Mouse (Mus musculus) left cerebral cortex, adult 2 months (tissue): ENCODE data around the gene Mfge8. TPM values are rescaled to one million over a fixed set of nuclear protein-coding genes. Genes with fewer than 3 reads are reported as not detected.

ENCODE experiments used
- DNase-seq, 2 experiments: peaks; one replicate each; pipeline ENCODE4 v3.0.0; 2021 to 2022; ENCODE audit warnings: low spot score in 2 of 2, mixed read lengths in 1 of 2; ENCODE audit errors: extremely low spot score in 1 of 2
- H3K27ac ChIP-seq: fragments of 200-600 bp; 2 replicates; pipeline ENCODE4 v1.8.1; 2022
- H3K4me3 ChIP-seq: fragments of 200-600 bp; 2 replicates; pipeline ENCODE4 v1.8.1; 2022
- CTCF ChIP-seq: fragments of 200-600 bp; IDR thresholded peaks from 2 replicates; pipeline ENCODE4 v1.8.1; 2022; ENCODE audit warnings: antibody characterized with exemption, mild to moderate bottlenecking, moderate library complexity
- intact Hi-C: fragments of 180-260 bp; cut with DNase I; formaldehyde crosslinking; loops from one replicate; pipeline ENCODE4 v1.15.1; 2025
- total RNA-seq, 2 experiments: library from RNA; stranded (reverse); gene quantifications; 2 replicates each; pipeline ENCODE4 v1.2.3; 2021

Mfge8 gene
- total RNA-seq, 2 experiments from 2014 or later = 190 to 199 TPM

- intact Hi-C loops = no loop called here
- TF ChIP-seq CTCF = no peak
- no peak for DNase-seq
- H3K4me3 ChIP-seq = no peak overlapping the region
- H3K27ac ChIP-seq = no peak overlapping the region
Observed at GRCm38 (mm10) chr7:79159406-79159805, 10.5 kb upstream of the Mfge8 start.

- no peak for DNase-seq
- H3K27ac ChIP-seq = no peak overlapping the region
- TF ChIP-seq CTCF = no peak
- intact Hi-C loops = loop anchor here (2.0 kb wide), 1 partner anchor 45 kb away; no protein-coding TSS in a partner anchor
- peak overlapping the region; percentile 44; the same call in 1 of the 2 replicates for H3K4me3 ChIP-seq
Observed at GRCm38 (mm10) chr7:79149522-79149921, 662 bp upstream of the Mfge8 start.

GRCm38 (mm10) chr7:79147931-79148653 lies 768 bp downstream of the Mfge8 start:
- H3K4me3 ChIP-seq = peak overlapping the region; percentile 44
- H3K27ac ChIP-seq = peak overlapping the region; percentile 70; the same call in 1 of the 2 replicates
- no peak for DNase-seq
- no peak for TF ChIP-seq CTCF
- intact Hi-C loops = loop anchor here (2.0 kb wide), 1 partner anchor 47 kb away; no protein-coding TSS in a partner anchor

- Histone ChIP-seq H3K27ac (no peak overlapping the region), H3K4me3 (peak overlapping the region; percentile 11; the same call in 1 of the 2 replicates)
- intact Hi-C loops = no loop called here
- DNase-seq = no peak
- TF ChIP-seq CTCF = no peak
Observed at GRCm38 (mm10) chr7:79147011-79147837, 1.6 kb downstream of the Mfge8 start.

GRCm38 (mm10) chr7:79140897-79141296 lies 8.0 kb downstream of the Mfge8 start:
- H3K27ac ChIP-seq = no peak overlapping the region
- H3K4me3 ChIP-seq = no peak overlapping the region
- peak; percentile 99 for TF ChIP-seq CTCF
- DNase-seq = peak; percentile 74 to 83
- intact Hi-C loops = loop anchor here (1.0 to 5.0 kb wide), 2 partner anchors 87 to 211 kb away; no protein-coding TSS in a partner anchor

GRCm38 (mm10) chr7:79139891-79140591 lies 8.8 kb downstream of the Mfge8 start:
- intact Hi-C loops = loop anchor here (5.0 kb wide), 1 partner anchor 212 kb away; no protein-coding TSS in a partner anchor

GRCm38 (mm10) chr7:79139328-79139824 lies 9.5 kb downstream of the Mfge8 start:
- no peak overlapping the region for H3K4me3 ChIP-seq
- no peak for DNase-seq
- no peak for TF ChIP-seq CTCF
- intact Hi-C loops = no loop called here
- no peak overlapping the region for H3K27ac ChIP-seq

More at GRCm38 (mm10) chr7:79139891-79140591, 8.8 kb downstream of the Mfge8 start:
- no peak for TF ChIP-seq CTCF
- DNase-seq = no peak
- Histone ChIP-seq H3K4me3 (no peak overlapping the region), H3K27ac (no peak overlapping the region)

GRCm38 (mm10) chr7:79133391-79133790 lies 15.5 kb downstream of the Mfge8 start:
- intact Hi-C loops = no loop called here

GRCm38 (mm10) chr7:79130843-79131444 lies 17.9 kb downstream of the Mfge8 start, which contains the start of gene Hapln3:
Gene Hapln3 (minus strand): TSS chr7:79131018.
- TF ChIP-seq CTCF = no peak
- intact Hi-C loops = no loop called here
- peak within 1 kb of the TSS; percentile 15 for H3K4me3 ChIP-seq
- no peak for DNase-seq
- H3K27ac ChIP-seq = no peak within 1 kb of the TSS

More at GRCm38 (mm10) chr7:79133391-79133790, 15.5 kb downstream of the Mfge8 start:
- Histone ChIP-seq H3K4me3 (no peak overlapping the region), H3K27ac (no peak overlapping the region)
- no peak for DNase-seq
- TF ChIP-seq CTCF = no peak; the same call in 1 of the 2 replicates

GRCm38 (mm10) chr7:79130385-79130784 lies 18.5 kb downstream of the Mfge8 start:
- no peak for DNase-seq
- peak overlapping the region; percentile 15 for H3K4me3 ChIP-seq
- TF ChIP-seq CTCF = no peak
- intact Hi-C loops = no loop called here
- no peak overlapping the region for H3K27ac ChIP-seq

- Histone ChIP-seq H3K4me3 (no peak overlapping the region), H3K27ac (no peak overlapping the region)
- DNase-seq = no peak
- intact Hi-C loops = no loop called here
- TF ChIP-seq CTCF = peak; percentile 42
Observed at GRCm38 (mm10) chr7:79129883-79130282, 19.0 kb downstream of the Mfge8 start.
